Mouse (Mus musculus) limb, embryonic 11.5 days (tissue): ENCODE results near the gene Gsx2. TPM values are rescaled to one million over a fixed set of nuclear protein-coding genes. Genes with fewer than 3 reads are reported as not detected.

Source experiments
- ATAC-seq: fragments of 200-750 bp; cut with Nextera tagmentation; 2 replicates; pipeline ENCODE4 v1.8.0; 2017; ENCODE audit warnings: low read depth; ENCODE audit not compliant: insufficient number of reproducible peaks, low FRiP score, low TSS enrichment
- DNase-seq: peaks from one replicate; pipeline ENCODE4 v3.0.0-alpha.2; 2015; ENCODE audit warnings: low spot score
- H3K27ac ChIP-seq: fragments of 300-500 bp; sonication (generic); replicated peaks from 2 replicates; pipeline ENCODE4 v1.5.1; 2014; ENCODE audit warnings: low read depth, mild to moderate bottlenecking, low read length
- H3K27me3 ChIP-seq: fragments of 300-500 bp; sonication (generic); 2 replicates; pipeline ENCODE4 v1.6.1; 2014; ENCODE audit warnings: mild to moderate bottlenecking, low read length, mixed read lengths; ENCODE audit not compliant: control insufficient read depth, insufficient read depth
- H3K36me3 ChIP-seq: fragments of 300-500 bp; sonication (generic); 2 replicates; pipeline ENCODE4 v1.6.1; 2014; ENCODE audit warnings: mild to moderate bottlenecking, low read length, moderate library complexity, mixed read lengths; ENCODE audit not compliant: control insufficient read depth, insufficient read depth
- H3K4me1 ChIP-seq: fragments of 300-500 bp; sonication (generic); 2 replicates; pipeline ENCODE4 v1.6.1; 2014; ENCODE audit warnings: low read length, mixed read lengths; ENCODE audit not compliant: control insufficient read depth, insufficient read depth
- H3K4me2 ChIP-seq: fragments of 300-500 bp; sonication (generic); 2 replicates; pipeline ENCODE4 v1.6.1; 2014; ENCODE audit warnings: low read depth, mild to moderate bottlenecking, moderate library complexity; ENCODE audit not compliant: severe bottlenecking
- H3K4me3 ChIP-seq: fragments of 300-500 bp; sonication (generic); 2 replicates; pipeline ENCODE4 v1.5.1; 2014; ENCODE audit warnings: low read depth, low read length
- H3K9ac ChIP-seq: fragments of 300-500 bp; sonication (generic); 2 replicates; pipeline ENCODE4 v1.6.1; 2014; ENCODE audit warnings: mild to moderate bottlenecking, low read length
- H3K9me3 ChIP-seq: fragments of 300-500 bp; sonication (generic); 2 replicates; pipeline ENCODE4 v1.6.1; 2016; ENCODE audit warnings: low read length; ENCODE audit not compliant: control insufficient read depth
- WGBS: fragments of 180-500 bp; shearing (Covaris S2); extraction: QIAGEN DNeasy Blood & Tissue Kit; methylation state at CpG from one replicate; pipeline ENCODE4 v1.1.7; 2014; 5-methylcytosine and 5-hydroxymethylcytosine counted together
- polyA plus RNA-seq: library from polyadenylated mRNA; unstranded; fragments of >200 nt; fragmentation: Nextera tagmentation; extraction: Ambion mirVana; gene quantifications from 2 replicates; pipeline ENCODE4 v1.2.1, GENCODE M21; 2014

The Gsx2 gene
- not detected in 2 replicates for polyA plus RNA-seq

- Histone ChIP-seq H3K27ac (no peak within 1 kb of the TSS), H3K27me3 (peaks cover 93% of the 10 kb centered on the region), H3K4me1 (peaks cover 19% of the 10 kb centered on the region), H3K36me3 (no peaks in the 10 kb centered on the region), H3K9ac (no peak within 1 kb of the TSS), H3K4me3 (peak within 1 kb of the TSS; percentile 16), H3K9me3 (no peaks in the 10 kb centered on the region), H3K4me2 (peak within 1 kb of the TSS; percentile 37)
- ATAC-seq (0 out of 2 replicates have a peak, but pooled peaks have one; percentile 18), DNase-seq (peak; percentile 59)
- WGBS = under 1% methylated on average over 41 of the region's 41 CpGs
These were observed at the start of gene Gsx2 for GRCm38 (mm10) chr5:75075383-75075941. Gsx2 (plus strand) TSS chr5:75075601.

DNA sequence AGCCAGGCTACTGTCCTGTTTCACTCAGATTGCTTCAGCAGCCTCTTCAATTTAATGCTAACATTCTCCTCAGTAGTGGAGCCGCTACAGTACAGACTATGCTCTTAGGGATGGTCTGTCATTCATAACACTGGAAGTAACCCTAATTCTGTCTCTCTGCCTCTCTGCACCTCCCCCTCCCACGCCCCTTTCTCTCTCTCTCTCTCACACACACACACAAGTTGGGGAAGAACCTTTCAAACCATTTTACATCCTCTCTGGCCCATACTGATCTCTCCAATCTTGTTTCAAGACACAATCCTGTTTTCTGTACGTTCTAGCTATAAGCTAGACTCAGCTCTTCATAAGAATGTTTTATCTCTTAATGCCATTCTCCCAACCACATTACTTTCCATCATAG lies 39.9 kb upstream of the Gsx2 start:
- DNase-seq (no peak), ATAC-seq (no peak)
- 90% methylated on average over 3 of the region's 3 CpGs for WGBS
- Histone ChIP-seq H3K9me3 (no peaks in the 10 kb centered on the region), H3K4me1 (no peaks in the 10 kb centered on the region), H3K27me3 (no peaks in the 10 kb centered on the region), H3K4me3 (no peak overlapping the region), H3K4me2 (no peak overlapping the region), H3K9ac (no peak overlapping the region), H3K36me3 (no peaks in the 10 kb centered on the region), H3K27ac (no peak overlapping the region)

GRCm38 (mm10) chr5:75039307-75039706 lies 36.1 kb upstream of the Gsx2 start:
- Histone ChIP-seq H3K4me2 (no peak overlapping the region), H3K27ac (no peak overlapping the region), H3K27me3 (no peaks in the 10 kb centered on the region), H3K4me3 (no peak overlapping the region), H3K9me3 (no peaks in the 10 kb centered on the region), H3K4me1 (peaks cover 5% of the 10 kb centered on the region), H3K36me3 (no peaks in the 10 kb centered on the region), H3K9ac (no peak overlapping the region)
- WGBS = 94% methylated on average over 1 of the region's 1 CpGs
- no peak for DNase-seq
- ATAC-seq = no peak

DNA sequence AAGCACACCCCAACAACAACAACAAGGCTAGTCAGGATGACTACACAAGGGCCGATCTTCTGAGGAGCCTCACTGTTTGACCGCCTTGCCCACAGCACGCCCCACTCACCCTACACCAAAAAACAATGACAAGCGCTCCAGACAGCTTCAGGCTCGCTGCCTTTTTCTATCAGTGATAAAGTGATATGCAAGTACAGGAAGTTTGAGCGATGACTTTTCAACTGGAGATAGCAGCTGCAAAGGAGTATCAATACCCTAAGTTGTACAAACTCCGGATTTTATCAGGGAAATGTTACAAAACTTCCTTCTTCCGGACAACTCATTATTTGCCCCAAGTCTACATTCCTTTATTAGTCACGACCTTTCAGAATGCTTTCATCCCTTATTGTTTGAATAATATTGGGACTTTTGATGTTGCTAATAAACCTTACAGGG lies 32.4 kb upstream of the Gsx2 start:
- Histone ChIP-seq H3K4me3 (peak overlapping the region; percentile 98), H3K36me3 (no peaks in the 10 kb centered on the region), H3K9ac (peak overlapping the region; percentile 24; the same call in 1 of the 2 replicates), H3K27me3 (no peaks in the 10 kb centered on the region), H3K27ac (no peak overlapping the region), H3K4me1 (peaks cover 5% of the 10 kb centered on the region), H3K9me3 (no peaks in the 10 kb centered on the region), H3K4me2 (peak overlapping the region; percentile 71)
- WGBS = 69% methylated on average over 9 of the region's 9 CpGs
- no peak for DNase-seq
- ATAC-seq = no peak

- Histone ChIP-seq H3K4me1 (peaks cover 5% of the 10 kb centered on the region), H3K27me3 (no peaks in the 10 kb centered on the region), H3K9me3 (no peaks in the 10 kb centered on the region), H3K4me2 (peak overlapping the region; percentile 71), H3K4me3 (peak overlapping the region; percentile 98), H3K36me3 (no peaks in the 10 kb centered on the region), H3K27ac (peak overlapping the region; percentile 84), H3K9ac (peak overlapping the region; percentile 99)
- under 1% methylated on average over 36 of the region's 36 CpGs for WGBS
- peak; percentile 71 for DNase-seq
- peak; percentile 53; the same call in 1 of the 2 replicates for ATAC-seq
These were observed 31.6 kb upstream of the Gsx2 start for GRCm38 (mm10) chr5:75043621-75044301.

- no peaks in the 10 kb centered on the region for H3K9me3 ChIP-seq
These were observed 31.0 kb upstream of the Gsx2 start, which contains the start of gene Chic2 for GRCm38 (mm10) chr5:75044310-75044904. Chic2 (minus strand) TSS chr5:75044774.

GRCm38 (mm10) chr5:75045371-75045770 lies 30.0 kb upstream of the Gsx2 start:
- no peaks in the 10 kb centered on the region for H3K9me3 ChIP-seq
- no peak overlapping the region for H3K4me3 ChIP-seq
- 91% methylated on average over 7 of the region's 7 CpGs for WGBS
- no peaks in the 10 kb centered on the region for H3K27me3 ChIP-seq
- H3K4me1 ChIP-seq = peaks cover 5% of the 10 kb centered on the region
- no peaks in the 10 kb centered on the region for H3K36me3 ChIP-seq
- no peak overlapping the region for H3K27ac ChIP-seq
- no peak overlapping the region for H3K4me2 ChIP-seq
- ATAC-seq = no peak
- DNase-seq = no peak
- no peak overlapping the region for H3K9ac ChIP-seq

More at GRCm38 (mm10) chr5:75044310-75044904, 31.0 kb upstream of the Gsx2 start, which contains the start of gene Chic2:
- WGBS = under 1% methylated on average over 53 of the region's 90 CpGs
- ATAC-seq (peak; percentile 88), DNase-seq (peak; percentile 88)
- H3K27ac ChIP-seq = peak within 1 kb of the TSS; percentile 84
- peak within 1 kb of the TSS; percentile 99 for H3K9ac ChIP-seq
- peak within 1 kb of the TSS; percentile 71 for H3K4me2 ChIP-seq
- peaks cover 5% of the 10 kb centered on the region for H3K4me1 ChIP-seq
- no peaks in the 10 kb centered on the region for H3K27me3 ChIP-seq
- no peaks in the 10 kb centered on the region for H3K36me3 ChIP-seq
- peak within 1 kb of the TSS; percentile 98 for H3K4me3 ChIP-seq

DNA sequence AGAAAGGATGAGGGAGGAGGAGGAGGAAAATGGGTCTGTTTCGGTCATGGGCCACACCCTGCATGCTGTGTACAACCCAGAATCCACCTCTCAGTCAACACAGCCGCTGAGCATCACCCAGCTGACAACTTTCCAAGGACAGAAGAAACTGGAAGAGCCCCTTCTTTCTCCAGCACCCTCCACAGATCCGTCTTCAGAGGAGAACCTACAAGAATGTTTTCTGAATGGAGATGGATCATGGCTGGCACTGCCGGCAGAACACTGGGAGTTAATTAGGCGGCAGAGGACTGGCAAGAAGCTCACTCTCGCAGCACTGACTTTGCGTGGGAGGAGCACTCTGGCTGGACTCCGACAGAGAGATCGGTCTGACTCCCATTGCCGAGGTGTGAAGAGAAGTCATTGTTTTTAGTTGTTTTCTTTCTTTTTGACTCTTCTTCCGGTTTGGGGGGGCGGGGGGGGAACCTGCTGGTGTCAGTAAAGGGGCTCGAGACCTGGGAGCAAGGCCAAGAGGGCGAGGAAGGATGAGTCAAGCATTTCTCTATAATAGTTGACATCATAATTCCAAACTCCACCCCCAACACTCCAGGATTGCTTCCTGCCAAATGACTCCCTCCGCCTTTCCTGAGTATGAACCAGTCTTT lies 28.6 kb upstream of the Gsx2 start:
- no peak overlapping the region for H3K4me3 ChIP-seq
- H3K9me3 ChIP-seq = no peaks in the 10 kb centered on the region
- H3K36me3 ChIP-seq = no peaks in the 10 kb centered on the region
- no peak for DNase-seq
- no peak overlapping the region for H3K9ac ChIP-seq
- no peak overlapping the region for H3K4me2 ChIP-seq
- ATAC-seq = no peak
- no peak overlapping the region for H3K27ac ChIP-seq
- WGBS = 52% methylated on average over 15 of the region's 15 CpGs
- H3K4me1 ChIP-seq = peaks cover 5% of the 10 kb centered on the region
- H3K27me3 ChIP-seq = no peaks in the 10 kb centered on the region
